Mouse (Mus musculus): ENCODE measurements around the gene Actc1. TPM values are rescaled to one million over a fixed set of nuclear protein-coding genes. Genes with fewer than 3 reads are reported as not detected.

The Actc1 gene
- total RNA-seq (2018; cell fraction: chromatin; rRNA removed) = not detected
- not detected for total RNA-seq (2018; cell fraction: cytosol; rRNA removed)
- not detected for total RNA-seq (2018; cell fraction: nucleus; rRNA removed)
- polyA plus RNA-seq (2018) = not detected in 3 replicates

- H3K36me3 ChIP-seq (ENCODE audit: inconsistent target) = no peaks in the 10 kb centered on the region
- H3K79me2 ChIP-seq (ENCODE audit: inconsistent target) = no peaks in the 10 kb centered on the region
- H3K27ac ChIP-seq = no peak within 1 kb of the TSS
- no peak within 1 kb of the TSS for H3K4me3 ChIP-seq (ENCODE audit: inconsistent target)
- 32% methylated on average over 14 of the region's 14 CpGs for WGBS (ENCODE audit: missing documents)
These were observed at the start of gene Actc1 for GRCm38 (mm10) chr2:114052696-114053598. TSS of gene Actc1 (minus strand) at chr2:114053548.

- H3K36me3 ChIP-seq (ENCODE audit: inconsistent target) = peaks cover 66% of the 10 kb centered on the region; the same call in 1 of the 2 replicates
- 92% methylated on average over 3 of the region's 3 CpGs for WGBS (ENCODE audit: missing documents)
- no peak overlapping the region for H3K4me3 ChIP-seq (ENCODE audit: inconsistent target)
- H3K27ac ChIP-seq = no peak overlapping the region
- no peaks in the 10 kb centered on the region for H3K79me2 ChIP-seq (ENCODE audit: inconsistent target)
These were observed 49.1 kb upstream of the Actc1 start for GRCm38 (mm10) chr2:114102471-114102870.

- Histone ChIP-seq H3K79me2 (ENCODE audit: inconsistent target) (no peaks in the 10 kb centered on the region), H3K4me3 (ENCODE audit: inconsistent target) (no peak overlapping the region), H3K27ac (no peak overlapping the region), H3K36me3 (ENCODE audit: inconsistent target) (peaks cover 56% of the 10 kb centered on the region; the same call in 1 of the 2 replicates)
- 95% methylated on average over 9 of the region's 9 CpGs for WGBS (ENCODE audit: missing documents)
These were observed 47.5 kb upstream of the Actc1 start for GRCm38 (mm10) chr2:114100834-114101233.

GRCm38 (mm10) chr2:114099816-114100215 lies 46.5 kb upstream of the Actc1 start:
- Histone ChIP-seq H3K79me2 (ENCODE audit: inconsistent target) (no peaks in the 10 kb centered on the region), H3K4me3 (ENCODE audit: inconsistent target) (no peak overlapping the region), H3K36me3 (ENCODE audit: inconsistent target) (peaks cover 46% of the 10 kb centered on the region; the same call in 1 of the 2 replicates), H3K27ac (no peak overlapping the region)
- WGBS (ENCODE audit: missing documents) = 100% methylated on average over 3 of the region's 3 CpGs

GRCm38 (mm10) chr2:114099109-114099508 lies 45.8 kb upstream of the Actc1 start:
- H3K36me3 ChIP-seq (ENCODE audit: inconsistent target) = peaks cover 39% of the 10 kb centered on the region; the same call in 1 of the 2 replicates
- no peaks in the 10 kb centered on the region for H3K79me2 ChIP-seq (ENCODE audit: inconsistent target)
- H3K4me3 ChIP-seq (ENCODE audit: inconsistent target) = no peak overlapping the region
- 90% methylated on average over 5 of the region's 5 CpGs for WGBS (ENCODE audit: missing documents)
- H3K27ac ChIP-seq = no peak overlapping the region

GRCm38 (mm10) chr2:114097627-114098026 lies 44.3 kb upstream of the Actc1 start:
- H3K36me3 ChIP-seq (ENCODE audit: inconsistent target) = peaks cover 26% of the 10 kb centered on the region; the same call in 1 of the 2 replicates
- no peak overlapping the region for H3K4me3 ChIP-seq (ENCODE audit: inconsistent target)
- H3K79me2 ChIP-seq (ENCODE audit: inconsistent target) = no peaks in the 10 kb centered on the region

GRCm38 (mm10) chr2:114096570-114096969 lies 43.2 kb upstream of the Actc1 start:
- Histone ChIP-seq H3K4me3 (ENCODE audit: inconsistent target) (no peak overlapping the region), H3K79me2 (ENCODE audit: inconsistent target) (no peaks in the 10 kb centered on the region), H3K27ac (no peak overlapping the region), H3K36me3 (ENCODE audit: inconsistent target) (peaks cover 16% of the 10 kb centered on the region; the same call in 1 of the 2 replicates)
- 8% methylated on average over 1 of the region's 1 CpGs for WGBS (ENCODE audit: missing documents)

More at GRCm38 (mm10) chr2:114097627-114098026, 44.3 kb upstream of the Actc1 start:
- H3K27ac ChIP-seq = no peak overlapping the region
- 84% methylated on average over 4 of the region's 4 CpGs for WGBS (ENCODE audit: missing documents)

- H3K4me3 ChIP-seq (ENCODE audit: inconsistent target) = no peak overlapping the region
- H3K79me2 ChIP-seq (ENCODE audit: inconsistent target) = no peaks in the 10 kb centered on the region
- peaks cover 4% of the 10 kb centered on the region; the same call in 1 of the 2 replicates for H3K36me3 ChIP-seq (ENCODE audit: inconsistent target)
- WGBS (ENCODE audit: missing documents) = 91% methylated on average over 5 of the region's 5 CpGs
- H3K27ac ChIP-seq = no peak overlapping the region
These were observed 42.0 kb upstream of the Actc1 start for GRCm38 (mm10) chr2:114095348-114095747.

- Histone ChIP-seq H3K4me3 (ENCODE audit: inconsistent target) (no peak overlapping the region), H3K79me2 (ENCODE audit: inconsistent target) (no peaks in the 10 kb centered on the region), H3K36me3 (ENCODE audit: inconsistent target) (no peaks in the 10 kb centered on the region), H3K27ac (no peak overlapping the region)
- WGBS (ENCODE audit: missing documents) = 100% methylated on average over 1 of the region's 1 CpGs
These were observed 41.3 kb upstream of the Actc1 start for GRCm38 (mm10) chr2:114094696-114095095.

GRCm38 (mm10) chr2:114093577-114093976 lies 40.2 kb upstream of the Actc1 start:
- no peak overlapping the region for H3K4me3 ChIP-seq (ENCODE audit: inconsistent target)
- H3K36me3 ChIP-seq (ENCODE audit: inconsistent target) = no peaks in the 10 kb centered on the region
- H3K79me2 ChIP-seq (ENCODE audit: inconsistent target) = no peaks in the 10 kb centered on the region
- WGBS (ENCODE audit: missing documents) = 86% methylated on average over 9 of the region's 9 CpGs
- no peak overlapping the region for H3K27ac ChIP-seq

- 79% methylated on average over 3 of the region's 3 CpGs for WGBS (ENCODE audit: missing documents)
- Histone ChIP-seq H3K36me3 (ENCODE audit: inconsistent target) (no peaks in the 10 kb centered on the region), H3K79me2 (ENCODE audit: inconsistent target) (no peaks in the 10 kb centered on the region), H3K27ac (no peak overlapping the region), H3K4me3 (ENCODE audit: inconsistent target) (no peak overlapping the region)
These were observed 36.5 kb upstream of the Actc1 start for GRCm38 (mm10) chr2:114089862-114090261.

- WGBS (ENCODE audit: missing documents) = 45% methylated on average over 1 of the region's 1 CpGs
- H3K27ac ChIP-seq = no peak overlapping the region
- no peaks in the 10 kb centered on the region for H3K79me2 ChIP-seq (ENCODE audit: inconsistent target)
- H3K36me3 ChIP-seq (ENCODE audit: inconsistent target) = no peaks in the 10 kb centered on the region
- no peak overlapping the region for H3K4me3 ChIP-seq (ENCODE audit: inconsistent target)
These were observed 33.9 kb upstream of the Actc1 start for GRCm38 (mm10) chr2:114087271-114087670.

GRCm38 (mm10) chr2:114071876-114072275 lies 18.5 kb upstream of the Actc1 start:
- Histone ChIP-seq H3K4me3 (ENCODE audit: inconsistent target) (no peak overlapping the region), H3K27ac (no peak overlapping the region), H3K36me3 (ENCODE audit: inconsistent target) (no peaks in the 10 kb centered on the region), H3K79me2 (ENCODE audit: inconsistent target) (no peaks in the 10 kb centered on the region)
- WGBS (ENCODE audit: missing documents) = 97% methylated on average over 2 of the region's 2 CpGs

- Histone ChIP-seq H3K27ac (no peak overlapping the region), H3K79me2 (ENCODE audit: inconsistent target) (no peaks in the 10 kb centered on the region), H3K36me3 (ENCODE audit: inconsistent target) (no peaks in the 10 kb centered on the region), H3K4me3 (ENCODE audit: inconsistent target) (no peak overlapping the region)
- WGBS (ENCODE audit: missing documents) = 94% methylated on average over 3 of the region's 3 CpGs
These were observed 12.9 kb upstream of the Actc1 start for GRCm38 (mm10) chr2:114066226-114066625.

- no peak overlapping the region for H3K27ac ChIP-seq
- H3K4me3 ChIP-seq (ENCODE audit: inconsistent target) = no peak overlapping the region
- H3K36me3 ChIP-seq (ENCODE audit: inconsistent target) = no peaks in the 10 kb centered on the region
- no peaks in the 10 kb centered on the region for H3K79me2 ChIP-seq (ENCODE audit: inconsistent target)
- WGBS (ENCODE audit: missing documents) = 59% methylated on average over 2 of the region's 2 CpGs
These were observed 10.7 kb upstream of the Actc1 start for GRCm38 (mm10) chr2:114064004-114064403.
